Mouse (Mus musculus) bone marrow, adult 2 months (tissue): ENCODE measurements around the gene Adgrv1.

Source experiments
- CTCF ChIP-seq: fragments of 200-500 bp; IDR thresholded peaks from 2 replicates; pipeline ENCODE4 v1.5.1; 2011; ENCODE audit warnings: low read length, control low read depth; ENCODE audit not compliant: control insufficient read depth, insufficient read depth
- POLR2A ChIP-seq: fragments of 200-500 bp; IDR thresholded peaks from 2 replicates; pipeline ENCODE4 v1.6.1; 2011; ENCODE audit warnings: low read depth, mild to moderate bottlenecking, control low read depth, low read length, borderline replicate concordance; ENCODE audit not compliant: control insufficient read depth

DNA sequence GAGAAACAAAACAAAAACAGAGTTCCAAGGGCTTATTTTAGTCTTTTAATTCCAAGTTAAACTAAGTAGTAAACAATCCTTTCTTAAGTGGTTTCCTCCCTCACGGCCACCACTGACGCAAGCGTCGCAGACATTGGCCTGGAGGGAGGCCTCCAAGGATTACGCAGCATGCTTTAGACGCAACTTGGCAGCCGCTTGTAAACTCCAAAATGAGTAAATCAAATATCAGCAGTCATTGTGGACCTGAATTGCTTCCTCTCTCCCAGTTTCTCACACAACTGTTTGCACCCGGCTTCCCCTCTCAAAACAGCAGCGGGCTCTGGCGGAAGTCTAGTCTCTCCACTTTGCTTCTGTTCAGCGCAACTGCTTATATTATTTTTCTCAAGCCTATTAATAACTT, 280.7 kb downstream of the Adgrv1 start:
- TF ChIP-seq CTCF (no peak), POLR2A (no peak)
